In genomic region chr4:114304654-114305053, GRCm38 (mm10) we compare ENCODE assay signal across 15 mouse cellular contexts.
"Had no signal": no experiment of that assay in that cellular context is flagged by ENCODE, and none has a peak within 500 bp of the region (broad histone marks: within the 10 kb centered on the region; RNA-seq: fewer than 3 reads in every experiment).

No protein-coding gene starts in this region.

- H3K4me1 ChIP-seq: lung, embryonic 15.5 days; neural tube, embryonic 12.5 days had no signal

- H3K9me3 ChIP-seq: lung, embryonic 15.5 days; neural tube, embryonic 12.5 days had no signal

- H3K36me3 ChIP-seq: lung, embryonic 15.5 days; neural tube, embryonic 12.5 days had no signal

- H3K4me2 ChIP-seq: lung, embryonic 15.5 days; midbrain, embryonic 11.5 days; neural tube, embryonic 12.5 days had no signal

- H3K9ac ChIP-seq: liver, embryonic 14.5 days; liver, postnatal 0 days; lung, embryonic 15.5 days; neural tube, embryonic 12.5 days had no signal

- DNase-seq: layer of hippocampus, adult 9-11 months; liver, postnatal 0 days; lung, postnatal 10 days; lung, postnatal 4 days; midbrain, embryonic 14.5 days; retina, postnatal 1 day; right cerebral cortex, postnatal 25 days; thymus, adult 18-20 months; thymus, postnatal 36 days had no signal

- H3K27me3 ChIP-seq: lung, embryonic 15.5 days; neural tube, embryonic 12.5 days had no signal

- H3K27ac ChIP-seq: layer of hippocampus, adult 2 months; left cerebral cortex, adult 2 months; liver, embryonic 14.5 days; lung, embryonic 15.5 days; neural tube, embryonic 12.5 days had no signal

- H3K4me3 ChIP-seq: layer of hippocampus, adult 2 months; left cerebral cortex, adult 2 months; lung, embryonic 15.5 days; neural tube, embryonic 12.5 days had no signal

- ATAC-seq: liver, postnatal 0 days had no signal
